Mouse (Mus musculus): ENCODE results near the gene Tmem150c. TPM values are rescaled to one million over a fixed set of nuclear protein-coding genes. Genes with fewer than 3 reads are reported as not detected.

Tmem150c gene
- total RNA-seq, 2 experiments from 2014 or later = not detected

- ATAC-seq (replicated peaks; ENCODE audit: poor library complexity, severe bottlenecking) = no peak
Observed at GRCm38 (mm10) chr5:100108866-100109265, 50.7 kb downstream of the Tmem150c start.

GRCm38 (mm10) chr5:100102395-100102794 is 57.2 kb downstream of the Tmem150c start:
- no peak for ATAC-seq (replicated peaks; ENCODE audit: poor library complexity, severe bottlenecking)

GRCm38 (mm10) chr5:100097967-100098366 is 61.6 kb downstream of the Tmem150c start:
- ATAC-seq (replicated peaks; ENCODE audit: poor library complexity, severe bottlenecking) = no peak

GRCm38 (mm10) chr5:100096955-100097354 is 62.7 kb downstream of the Tmem150c start:
- ATAC-seq (replicated peaks; ENCODE audit: poor library complexity, severe bottlenecking) = no peak

- ATAC-seq (replicated peaks; ENCODE audit: poor library complexity, severe bottlenecking) = no peak
Observed at GRCm38 (mm10) chr5:100091602-100092001, 68.0 kb downstream of the Tmem150c start.

GRCm38 (mm10) chr5:100091263-100091594 is 68.4 kb downstream of the Tmem150c start:
- ATAC-seq (replicated peaks; ENCODE audit: poor library complexity, severe bottlenecking) = no peak

- no peak for ATAC-seq (replicated peaks; ENCODE audit: poor library complexity, severe bottlenecking)
Observed at GRCm38 (mm10) chr5:100090515-100091262, 68.9 kb downstream of the Tmem150c start.

- ATAC-seq (replicated peaks; ENCODE audit: poor library complexity, severe bottlenecking) = no peak
Observed at GRCm38 (mm10) chr5:100085097-100085496, 74.5 kb downstream of the Tmem150c start.

- ATAC-seq (replicated peaks; ENCODE audit: poor library complexity, severe bottlenecking) = no peak
Observed at GRCm38 (mm10) chr5:100083953-100084562, 75.5 kb downstream of the Tmem150c start.

GRCm38 (mm10) chr5:100082006-100082405 is 77.6 kb downstream of the Tmem150c start:
- peak; percentile 67 for ATAC-seq (replicated peaks; ENCODE audit: poor library complexity, severe bottlenecking)

- ATAC-seq (replicated peaks; ENCODE audit: poor library complexity, severe bottlenecking) = no peak
Observed at GRCm38 (mm10) chr5:100079931-100080275, 79.7 kb downstream of the Tmem150c start.

GRCm38 (mm10) chr5:100079040-100079930 is 80.3 kb downstream of the Tmem150c start:
- peak; percentile 57 for ATAC-seq (replicated peaks; ENCODE audit: poor library complexity, severe bottlenecking)

GRCm38 (mm10) chr5:100074571-100074970 is 85.0 kb downstream of the Tmem150c start:
- ATAC-seq (replicated peaks; ENCODE audit: poor library complexity, severe bottlenecking) = no peak

GRCm38 (mm10) chr5:100072557-100072956 is 87.1 kb downstream of the Tmem150c start:
- no peak for ATAC-seq (replicated peaks; ENCODE audit: poor library complexity, severe bottlenecking)

- ATAC-seq (replicated peaks; ENCODE audit: poor library complexity, severe bottlenecking) = no peak
Observed at GRCm38 (mm10) chr5:100071541-100071940, 88.1 kb downstream of the Tmem150c start.

- ATAC-seq (replicated peaks; ENCODE audit: poor library complexity, severe bottlenecking) = peak; percentile 99
Observed at GRCm38 (mm10) chr5:100070255-100070654, 89.4 kb downstream of the Tmem150c start.

- no peak for ATAC-seq (replicated peaks; ENCODE audit: poor library complexity, severe bottlenecking)
Observed at GRCm38 (mm10) chr5:100069526-100069925, 90.1 kb downstream of the Tmem150c start.

- ATAC-seq (replicated peaks; ENCODE audit: poor library complexity, severe bottlenecking) = no peak
Observed at GRCm38 (mm10) chr5:100067579-100067978, 92.0 kb downstream of the Tmem150c start.

GRCm38 (mm10) chr5:100060876-100061275 is 98.7 kb downstream of the Tmem150c start:
- ATAC-seq (replicated peaks; ENCODE audit: poor library complexity, severe bottlenecking) = no peak

- no peak for ATAC-seq (replicated peaks; ENCODE audit: poor library complexity, severe bottlenecking)
Observed at GRCm38 (mm10) chr5:100059326-100059725, 100.3 kb downstream of the Tmem150c start.

- no peak for ATAC-seq (replicated peaks; ENCODE audit: poor library complexity, severe bottlenecking)
Observed at GRCm38 (mm10) chr5:100058729-100059128, 100.9 kb downstream of the Tmem150c start.
